Mouse (Mus musculus) ES-Bruce4 (cell line): Measurements from ENCODE around the gene Mroh2a. TPM values are rescaled to one million over a fixed set of nuclear protein-coding genes. Genes with fewer than 3 reads are reported as not detected.

Experiments used
- H3K27ac ChIP-seq: 2 replicates; pipeline ENCODE4 v1.5.1; 2012; ENCODE audit warnings: low read length, inconsistent platforms; ENCODE audit not compliant: insufficient read depth
- H3K27me3 ChIP-seq: 2 replicates; pipeline ENCODE4 v1.6.1; 2012; ENCODE audit warnings: mild to moderate bottlenecking, low read length, inconsistent platforms; ENCODE audit not compliant: control insufficient read depth, poor library complexity, insufficient read depth, severe bottlenecking
- H3K36me3 ChIP-seq: 2 replicates; pipeline ENCODE4 v1.6.1; 2012; ENCODE audit warnings: inconsistent platforms, mild to moderate bottlenecking, low read length, moderate library complexity; ENCODE audit not compliant: control insufficient read depth, poor library complexity, insufficient read depth, severe bottlenecking
- H3K4me1 ChIP-seq: one replicate; pipeline ENCODE4 v1.8.1; 2011; ENCODE audit warnings: low read length; ENCODE audit not compliant: control insufficient read depth, insufficient read depth
- H3K4me3 ChIP-seq: 2 replicates; pipeline ENCODE4 v1.5.1; 2011; ENCODE audit warnings: low read depth, mild to moderate bottlenecking, low read length
- H3K9ac ChIP-seq: 2 replicates; pipeline ENCODE4 v1.6.1; 2012; ENCODE audit warnings: low read depth, mild to moderate bottlenecking, inconsistent platforms; ENCODE audit not compliant: poor library complexity, severe bottlenecking
- H3K9me3 ChIP-seq: replicated peaks from 2 replicates; pipeline ENCODE4 v1.6.1; 2012; ENCODE audit warnings: mild to moderate bottlenecking, low read length, inconsistent platforms; ENCODE audit not compliant: control insufficient read depth, poor library complexity, insufficient read depth, severe bottlenecking
- CTCF ChIP-seq: IDR thresholded peaks from one replicate; pipeline ENCODE4 v1.8.1; 2011; ENCODE audit warnings: low read depth, low read length
- EP300 ChIP-seq: IDR thresholded peaks from 2 replicates; pipeline ENCODE4 v1.6.1; 2011; ENCODE audit warnings: low read depth, low read length; ENCODE audit not compliant: insufficient read depth
- POLR2A ChIP-seq: IDR thresholded peaks from one replicate; pipeline ENCODE4 v1.8.1; 2011; ENCODE audit warnings: low read length; ENCODE audit not compliant: insufficient read depth
- polyA plus RNA-seq: library from polyadenylated mRNA; stranded (reverse); fragments of >200 nt; gene quantifications from 2 replicates; pipeline ENCODE4 v1.2.4, GENCODE M21; 2011; ENCODE audit warnings: low read depth; ENCODE audit not compliant: missing spikeins, insufficient read depth, insufficient read length

Gene Mroh2a
- polyA plus RNA-seq, 1 experiment: not detected

GRCm38 (mm10) chr1:88282301-88282700 lies 55.5 kb downstream of the Mroh2a start:
- H3K4me3 ChIP-seq: no peak overlapping the region
- no peaks in the 10 kb centered on the region for H3K4me1 ChIP-seq
- H3K36me3 ChIP-seq: no peaks in the 10 kb centered on the region
- no peaks in the 10 kb centered on the region for H3K27me3 ChIP-seq
- no peaks in the 10 kb centered on the region for H3K9me3 ChIP-seq
- no peak overlapping the region for H3K27ac ChIP-seq
- no peak for TF ChIP-seq CTCF
- TF ChIP-seq EP300: no peak
- no peak for TF ChIP-seq POLR2A
- H3K9ac ChIP-seq: no peak overlapping the region

GRCm38 (mm10) chr1:88283376-88284227 lies 56.8 kb downstream of the Mroh2a start:
- Histone ChIP-seq H3K9me3 (no peaks in the 10 kb centered on the region), H3K27me3 (no peaks in the 10 kb centered on the region), H3K4me1 (no peaks in the 10 kb centered on the region), H3K27ac (no peak overlapping the region), H3K4me3 (no peak overlapping the region), H3K36me3 (no peaks in the 10 kb centered on the region), H3K9ac (no peak overlapping the region)
- no peak for TF ChIP-seq CTCF
- no peak for TF ChIP-seq POLR2A
- TF ChIP-seq EP300: no peak

GRCm38 (mm10) chr1:88284228-88284945 lies 57.6 kb downstream of the Mroh2a start:
- Histone ChIP-seq H3K36me3 (no peaks in the 10 kb centered on the region), H3K4me3 (no peak overlapping the region), H3K9ac (no peak overlapping the region), H3K9me3 (no peaks in the 10 kb centered on the region), H3K27ac (no peak overlapping the region), H3K4me1 (no peaks in the 10 kb centered on the region), H3K27me3 (no peaks in the 10 kb centered on the region)
- TF ChIP-seq EP300: no peak

- Histone ChIP-seq H3K36me3 (no peaks in the 10 kb centered on the region), H3K27me3 (no peaks in the 10 kb centered on the region), H3K4me1 (no peaks in the 10 kb centered on the region), H3K9ac (no peak overlapping the region), H3K9me3 (no peaks in the 10 kb centered on the region), H3K4me3 (no peak overlapping the region), H3K27ac (no peak overlapping the region)
- no peak for TF ChIP-seq POLR2A
- no peak for TF ChIP-seq CTCF
- no peak for TF ChIP-seq EP300
These were observed 58.1 kb downstream of the Mroh2a start for GRCm38 (mm10) chr1:88284946-88285320.

- no peaks in the 10 kb centered on the region for H3K27me3 ChIP-seq
- TF ChIP-seq CTCF: no peak
- TF ChIP-seq EP300: no peak
- TF ChIP-seq POLR2A: no peak
These were observed 58.9 kb downstream of the Mroh2a start for GRCm38 (mm10) chr1:88285652-88286051.

GRCm38 (mm10) chr1:88286136-88286845 lies 59.5 kb downstream of the Mroh2a start:
- H3K4me1 ChIP-seq: no peaks in the 10 kb centered on the region
- H3K27ac ChIP-seq: no peak overlapping the region
- no peak overlapping the region for H3K4me3 ChIP-seq
- no peaks in the 10 kb centered on the region for H3K9me3 ChIP-seq
- TF ChIP-seq POLR2A (no peak), CTCF (no peak), EP300 (no peak)
- no peaks in the 10 kb centered on the region for H3K36me3 ChIP-seq
- H3K9ac ChIP-seq: no peak overlapping the region
- no peaks in the 10 kb centered on the region for H3K27me3 ChIP-seq

More at GRCm38 (mm10) chr1:88285652-88286051, 58.9 kb downstream of the Mroh2a start:
- H3K4me3 ChIP-seq: no peak overlapping the region
- H3K9me3 ChIP-seq: no peaks in the 10 kb centered on the region
- no peaks in the 10 kb centered on the region for H3K4me1 ChIP-seq
- no peaks in the 10 kb centered on the region for H3K36me3 ChIP-seq
- no peak overlapping the region for H3K9ac ChIP-seq
- H3K27ac ChIP-seq: no peak overlapping the region
